Mouse (Mus musculus) ES-E14 (cell line): ENCODE results near the gene H1foo.

Source experiments
- MAFK ChIP-seq: IDR thresholded peaks from 2 replicates; pipeline ENCODE4 v1.6.1; 2014; ENCODE audit warnings: mild to moderate bottlenecking, low read depth, low read length, inconsistent platforms; ENCODE audit not compliant: insufficient read depth
- ZNF384 ChIP-seq: IDR thresholded peaks from 2 replicates; pipeline ENCODE4 v1.6.1; 2012; ENCODE audit warnings: low read depth, low read length, inconsistent platforms

- TF ChIP-seq MAFK = no peak
- TF ChIP-seq ZNF384 = no peak
Measured at GRCm38 (mm10) chr6:115931639-115932038, 13.1 kb upstream of the H1foo start, which contains the start of gene Rho.
